Mouse (Mus musculus): ENCODE results near the gene Cog5. TPM values are rescaled to one million over a fixed set of nuclear protein-coding genes. Genes with fewer than 3 reads are reported as not detected.

The Cog5 gene
- polyA plus RNA-seq, 1 experiment from 2014 or later: 20.7 TPM

DNA sequence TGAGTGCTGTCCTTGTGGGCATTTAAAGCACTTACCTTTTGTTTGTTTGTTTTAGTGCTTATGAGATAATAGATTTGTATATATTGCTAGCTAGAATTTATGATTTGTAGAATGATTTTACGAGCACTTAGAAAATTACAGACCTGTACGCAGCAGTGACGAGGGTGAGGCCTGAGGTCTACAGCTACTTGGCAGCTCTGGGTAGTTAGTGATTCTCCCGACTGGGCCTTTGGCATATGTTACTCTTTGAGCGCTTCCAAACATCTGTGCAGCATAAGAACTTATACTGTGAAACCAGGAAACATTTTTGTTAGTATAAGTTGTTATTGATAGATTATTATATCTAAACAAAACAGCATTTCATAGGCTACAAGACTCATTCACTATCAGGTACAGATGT, 46.7 kb downstream of the Cog5 start:
- no peaks in the 10 kb centered on the region for H3K27me3 ChIP-seq (replicated peaks; ENCODE audit: control insufficient read depth, insufficient read depth, low read length)

DNA sequence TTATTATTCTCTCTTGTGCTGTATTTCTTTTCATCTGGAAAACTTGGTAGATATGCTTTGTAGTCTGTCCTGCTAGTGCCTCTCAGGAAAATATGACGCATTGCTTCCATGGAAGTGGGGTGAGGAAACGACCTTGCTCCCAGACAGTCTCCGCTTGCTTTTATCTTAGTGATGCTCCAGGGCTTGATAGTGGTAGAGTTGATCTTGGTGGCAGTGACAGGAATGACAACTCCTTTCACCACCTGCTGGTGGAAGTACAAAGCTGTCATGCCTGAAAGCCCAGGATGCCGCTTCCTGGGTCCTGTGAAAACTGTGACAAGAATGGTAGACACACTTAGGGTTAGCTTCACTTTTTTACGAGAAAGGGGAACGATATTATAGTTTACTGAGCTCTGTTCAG, 49.2 kb downstream of the Cog5 start:
- no peaks in the 10 kb centered on the region for H3K9me3 ChIP-seq (ENCODE audit: control insufficient read depth, low read length)
- no peaks in the 10 kb centered on the region for H3K36me3 ChIP-seq (ENCODE audit: control insufficient read depth, insufficient read depth, low read length)
- H3K9ac ChIP-seq (ENCODE audit: low read depth, low read length): no peak overlapping the region
- H3K27me3 ChIP-seq (replicated peaks; ENCODE audit: control insufficient read depth, insufficient read depth, low read length): no peaks in the 10 kb centered on the region
- H3K4me3 ChIP-seq (ENCODE audit: low read length): no peak overlapping the region
- no peak overlapping the region for H3K4me2 ChIP-seq (ENCODE audit: low read length)
- no peak for ATAC-seq
- H3K27ac ChIP-seq (ENCODE audit: low read depth, low read length): no peak overlapping the region
- 70% methylated on average over 6 of the region's 6 CpGs for WGBS
- H3K4me1 ChIP-seq (ENCODE audit: control insufficient read depth, insufficient read depth, low read depth, low read length): no peaks in the 10 kb centered on the region

More for the DNA sequence above, 46.7 kb downstream of the Cog5 start:
- Histone ChIP-seq H3K9ac (ENCODE audit: low read depth, low read length) (no peak overlapping the region), H3K4me3 (ENCODE audit: low read length) (no peak overlapping the region), H3K4me1 (ENCODE audit: control insufficient read depth, insufficient read depth, low read depth, low read length) (no peaks in the 10 kb centered on the region), H3K4me2 (ENCODE audit: low read length) (no peak overlapping the region), H3K36me3 (ENCODE audit: control insufficient read depth, insufficient read depth, low read length) (no peaks in the 10 kb centered on the region), H3K27ac (ENCODE audit: low read depth, low read length) (no peak overlapping the region), H3K9me3 (ENCODE audit: control insufficient read depth, low read length) (peaks cover 3% of the 10 kb centered on the region; the same call in 1 of the 2 replicates)
- WGBS: 62% methylated on average over 5 of the region's 5 CpGs
- ATAC-seq: no peak

- Histone ChIP-seq H3K4me3 (ENCODE audit: low read length) (no peak overlapping the region), H3K9me3 (ENCODE audit: control insufficient read depth, low read length) (no peaks in the 10 kb centered on the region), H3K36me3 (ENCODE audit: control insufficient read depth, insufficient read depth, low read length) (no peaks in the 10 kb centered on the region), H3K27ac (ENCODE audit: low read depth, low read length) (no peak overlapping the region), H3K4me2 (ENCODE audit: low read length) (no peak overlapping the region), H3K9ac (ENCODE audit: low read depth, low read length) (no peak overlapping the region), H3K27me3 (replicated peaks; ENCODE audit: control insufficient read depth, insufficient read depth, low read length) (no peaks in the 10 kb centered on the region), H3K4me1 (ENCODE audit: control insufficient read depth, insufficient read depth, low read depth, low read length) (no peaks in the 10 kb centered on the region)
- WGBS: 59% methylated on average over 2 of the region's 2 CpGs
- no peak for ATAC-seq
Measured at GRCm38 (mm10) chr12:31706168-31706567, 51.5 kb downstream of the Cog5 start.

DNA sequence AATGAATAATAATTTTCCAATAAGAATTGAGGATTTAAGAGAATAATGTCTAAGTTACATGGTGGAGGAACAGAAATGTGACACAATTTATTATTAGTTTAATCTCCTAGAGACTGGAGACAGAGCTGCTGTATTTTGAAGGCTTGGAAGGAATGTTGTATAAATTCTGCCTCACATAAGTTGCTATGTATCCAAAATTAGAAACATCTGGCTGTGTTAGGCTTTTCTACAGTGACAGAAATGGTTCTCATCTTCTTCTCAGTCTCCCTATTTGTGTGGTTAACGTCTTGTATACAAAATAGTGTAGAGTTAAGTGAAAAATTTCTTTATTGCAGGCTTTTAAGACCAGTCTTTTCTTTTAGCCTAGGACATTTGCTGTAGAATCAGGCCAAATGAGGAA, 52.9 kb downstream of the Cog5 start:
- H3K36me3 ChIP-seq (ENCODE audit: control insufficient read depth, insufficient read depth, low read length): no peaks in the 10 kb centered on the region
- H3K9me3 ChIP-seq (ENCODE audit: control insufficient read depth, low read length): no peaks in the 10 kb centered on the region
- H3K9ac ChIP-seq (ENCODE audit: low read depth, low read length): no peak overlapping the region
- no peak for ATAC-seq
- no peaks in the 10 kb centered on the region for H3K27me3 ChIP-seq (replicated peaks; ENCODE audit: control insufficient read depth, insufficient read depth, low read length)
- no peak overlapping the region for H3K4me2 ChIP-seq (ENCODE audit: low read length)
- whole genome bisulfite sequencing: 76% methylated on average over 1 of the region's 1 CpGs
- H3K4me3 ChIP-seq (ENCODE audit: low read length): no peak overlapping the region
- no peaks in the 10 kb centered on the region for H3K4me1 ChIP-seq (ENCODE audit: control insufficient read depth, insufficient read depth, low read depth, low read length)
- no peak overlapping the region for H3K27ac ChIP-seq (ENCODE audit: low read depth, low read length)

DNA sequence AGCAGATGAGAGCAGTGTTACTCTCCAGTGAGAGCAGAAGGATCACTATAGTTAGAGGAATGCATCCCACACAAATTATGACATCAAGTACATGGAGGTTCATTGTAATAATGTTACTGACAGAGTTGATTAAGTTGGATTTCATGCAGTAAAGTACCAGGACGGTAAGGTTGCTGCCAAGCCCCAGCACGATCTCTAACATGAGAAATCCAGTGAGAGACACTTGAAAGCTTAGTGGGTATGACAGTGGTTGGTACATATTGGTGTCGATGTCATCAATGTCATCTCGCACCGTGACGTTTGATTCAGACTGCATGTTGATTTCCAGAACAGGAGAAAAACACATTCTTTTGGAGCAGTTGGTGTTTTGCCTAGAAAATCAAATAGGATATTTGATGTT, 55.0 kb downstream of the Cog5 start:
- Histone ChIP-seq H3K27me3 (replicated peaks; ENCODE audit: control insufficient read depth, insufficient read depth, low read length) (no peaks in the 10 kb centered on the region), H3K4me3 (ENCODE audit: low read length) (no peak overlapping the region), H3K36me3 (ENCODE audit: control insufficient read depth, insufficient read depth, low read length) (no peaks in the 10 kb centered on the region), H3K9me3 (ENCODE audit: control insufficient read depth, low read length) (no peaks in the 10 kb centered on the region), H3K27ac (ENCODE audit: low read depth, low read length) (no peak overlapping the region), H3K9ac (ENCODE audit: low read depth, low read length) (no peak overlapping the region), H3K4me2 (ENCODE audit: low read length) (peak overlapping the region; percentile 43), H3K4me1 (ENCODE audit: control insufficient read depth, insufficient read depth, low read depth, low read length) (no peaks in the 10 kb centered on the region)
- no peak for ATAC-seq
- WGBS: 56% methylated on average over 6 of the region's 6 CpGs

DNA sequence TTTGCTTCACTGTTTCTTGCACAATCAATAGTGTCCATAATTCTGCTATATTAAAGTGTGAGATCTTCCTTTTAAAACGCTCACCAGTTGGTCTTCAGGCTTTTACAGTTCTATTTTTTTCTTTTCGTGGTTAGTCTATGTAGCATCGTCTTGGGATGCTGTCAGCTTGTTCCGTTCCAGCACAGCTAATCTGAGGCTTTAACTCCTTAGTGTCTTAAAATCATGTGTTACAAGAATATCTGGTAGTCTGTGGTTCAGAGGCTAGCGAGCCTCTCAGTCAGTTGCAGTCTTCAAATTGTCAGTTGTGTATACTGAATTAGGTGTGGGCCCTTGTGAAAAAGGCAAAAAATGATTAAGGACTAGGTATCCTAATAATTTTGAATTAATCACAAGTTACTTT, 57.6 kb downstream of the Cog5 start:
- ATAC-seq: peak; percentile 27
- 22% methylated on average over 5 of the region's 5 CpGs for WGBS
- no peaks in the 10 kb centered on the region for H3K4me1 ChIP-seq (ENCODE audit: control insufficient read depth, insufficient read depth, low read depth, low read length)

GRCm38 (mm10) chr12:31712727-31713126, 58.1 kb downstream of the Cog5 start:
- H3K9me3 ChIP-seq (ENCODE audit: control insufficient read depth, low read length): no peaks in the 10 kb centered on the region
- no peaks in the 10 kb centered on the region for H3K36me3 ChIP-seq (ENCODE audit: control insufficient read depth, insufficient read depth, low read length)
- WGBS: 53% methylated on average over 4 of the region's 4 CpGs
- H3K4me3 ChIP-seq (ENCODE audit: low read length): peak overlapping the region; percentile 44; the same call in 1 of the 2 replicates
- H3K9ac ChIP-seq (ENCODE audit: low read depth, low read length): no peak overlapping the region
- no peaks in the 10 kb centered on the region for H3K27me3 ChIP-seq (replicated peaks; ENCODE audit: control insufficient read depth, insufficient read depth, low read length)
- H3K4me1 ChIP-seq (ENCODE audit: control insufficient read depth, insufficient read depth, low read depth, low read length): no peaks in the 10 kb centered on the region
- ATAC-seq: no peak
- H3K4me2 ChIP-seq (ENCODE audit: low read length): no peak overlapping the region; the same call in 1 of the 2 replicates
- H3K27ac ChIP-seq (ENCODE audit: low read depth, low read length): no peak overlapping the region

More for the DNA sequence above, 57.6 kb downstream of the Cog5 start:
- Histone ChIP-seq H3K9me3 (ENCODE audit: control insufficient read depth, low read length) (no peaks in the 10 kb centered on the region), H3K27me3 (replicated peaks; ENCODE audit: control insufficient read depth, insufficient read depth, low read length) (no peaks in the 10 kb centered on the region), H3K9ac (ENCODE audit: low read depth, low read length) (peak overlapping the region; percentile 53), H3K4me3 (ENCODE audit: low read length) (peak overlapping the region; percentile 44), H3K4me2 (ENCODE audit: low read length) (peak overlapping the region; percentile 53), H3K27ac (ENCODE audit: low read depth, low read length) (no peak overlapping the region), H3K36me3 (ENCODE audit: control insufficient read depth, insufficient read depth, low read length) (no peaks in the 10 kb centered on the region)

- H3K4me3 ChIP-seq (ENCODE audit: low read length): peak within 1 kb of the TSS; percentile 44
- no peaks in the 10 kb centered on the region for H3K4me1 ChIP-seq (ENCODE audit: control insufficient read depth, insufficient read depth, low read depth, low read length)
- WGBS: 13% methylated on average over 6 of the region's 6 CpGs
- H3K9ac ChIP-seq (ENCODE audit: low read depth, low read length): peak within 1 kb of the TSS; percentile 62
- no peaks in the 10 kb centered on the region for H3K9me3 ChIP-seq (ENCODE audit: control insufficient read depth, low read length)
- peak within 1 kb of the TSS; percentile 25 for H3K4me2 ChIP-seq (ENCODE audit: low read length)
- H3K27ac ChIP-seq (ENCODE audit: low read depth, low read length): peak within 1 kb of the TSS; percentile 77
- H3K27me3 ChIP-seq (replicated peaks; ENCODE audit: control insufficient read depth, insufficient read depth, low read length): no peaks in the 10 kb centered on the region
- H3K36me3 ChIP-seq (ENCODE audit: control insufficient read depth, insufficient read depth, low read length): no peaks in the 10 kb centered on the region
- peak; percentile 97 for ATAC-seq
Measured at GRCm38 (mm10) chr12:31713600-31713999, 58.9 kb downstream of the Cog5 start, which contains the start of gene Gpr22. TSS of gene Gpr22 (minus strand) at chr12:31713947.

DNA sequence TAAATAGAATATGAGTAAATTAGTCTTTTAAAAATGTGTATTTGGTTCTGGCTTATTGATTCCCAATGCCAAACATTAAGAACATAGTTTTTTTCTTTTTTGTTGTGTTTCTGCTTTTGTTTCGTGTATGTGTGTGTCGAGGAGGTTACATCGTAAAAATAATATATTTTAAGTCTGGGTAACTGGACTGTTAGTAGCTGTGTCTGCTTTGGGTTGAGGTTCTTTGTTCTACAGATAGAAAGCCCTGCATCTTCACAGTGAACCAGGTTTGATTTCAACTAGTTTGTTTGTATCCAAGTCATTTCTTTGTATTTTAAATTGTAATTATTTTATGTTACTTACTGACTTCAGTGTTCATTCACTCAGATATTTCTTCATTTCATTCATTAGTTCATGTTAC, 59.4 kb downstream of the Cog5 start:
- H3K4me3 ChIP-seq (ENCODE audit: low read length): peak overlapping the region; percentile 39
- no peaks in the 10 kb centered on the region for H3K36me3 ChIP-seq (ENCODE audit: control insufficient read depth, insufficient read depth, low read length)
- 53% methylated on average over 3 of the region's 3 CpGs for WGBS
- no peaks in the 10 kb centered on the region for H3K4me1 ChIP-seq (ENCODE audit: control insufficient read depth, insufficient read depth, low read depth, low read length)
- H3K9me3 ChIP-seq (ENCODE audit: control insufficient read depth, low read length): no peaks in the 10 kb centered on the region
- peak overlapping the region; percentile 62; the same call in 1 of the 2 replicates for H3K9ac ChIP-seq (ENCODE audit: low read depth, low read length)
- ATAC-seq: peak; percentile 66
- peak overlapping the region; percentile 77; the same call in 1 of the 2 replicates for H3K27ac ChIP-seq (ENCODE audit: low read depth, low read length)
- peak overlapping the region; percentile 21 for H3K4me2 ChIP-seq (ENCODE audit: low read length)
- no peaks in the 10 kb centered on the region for H3K27me3 ChIP-seq (replicated peaks; ENCODE audit: control insufficient read depth, insufficient read depth, low read length)

Data from hindbrain, embryonic 16.5 days (tissue).